Mouse (Mus musculus) mouse embryonic stem cell (cell line): ENCODE data around the gene Gm49378.

Source experiments
- in situ Hi-C, 2 experiments: fragments of 300-500 bp; cut with MboI; formaldehyde crosslinking; loops; 1 replicate in 1 of 2; 3 replicates in 1 of 2; pipeline ENCODE4 v1.14.3; 2019 to 2020; ENCODE audit warnings: low sequenced_read_pairs in 2 of 2, low pct_unique_long_range_greater_than_20kb in 1 of 2, mixed read lengths in 1 of 2; ENCODE audit not compliant: unreplicated experiment in 1 of 2

Gene Gm49378

GRCm38 (mm10) chr14:55640816-55641215 lies 3.1 kb upstream of the Gm49378 start:
- in situ Hi-C loops, result no loop called here

GRCm38 (mm10) chr14:55635523-55636007 lies 2.1 kb downstream of the Gm49378 start, which contains the start of gene Ipo4:
TSS of gene Ipo4 (minus strand) at chr14:55635957.
- in situ Hi-C loops, result no loop called here

- in situ Hi-C loops, result no loop called here
These were observed 2.7 kb downstream of the Gm49378 start for GRCm38 (mm10) chr14:55634874-55635522.

GRCm38 (mm10) chr14:55629312-55629711 lies 8.4 kb downstream of the Gm49378 start:
- in situ Hi-C loops, result no loop called here

- in situ Hi-C loops, result no loop called here
These were observed 9.4 kb downstream of the Gm49378 start for GRCm38 (mm10) chr14:55628077-55628827.

GRCm38 (mm10) chr14:55618486-55619195 lies 19.1 kb downstream of the Gm49378 start:
- in situ Hi-C loops, result no loop called here

GRCm38 (mm10) chr14:55617822-55618221 lies 19.9 kb downstream of the Gm49378 start, which contains the start of gene Rec8:
TSS of gene Rec8 (plus strand) at chr14:55618037.
- in situ Hi-C loops, result no loop called here

DNA sequence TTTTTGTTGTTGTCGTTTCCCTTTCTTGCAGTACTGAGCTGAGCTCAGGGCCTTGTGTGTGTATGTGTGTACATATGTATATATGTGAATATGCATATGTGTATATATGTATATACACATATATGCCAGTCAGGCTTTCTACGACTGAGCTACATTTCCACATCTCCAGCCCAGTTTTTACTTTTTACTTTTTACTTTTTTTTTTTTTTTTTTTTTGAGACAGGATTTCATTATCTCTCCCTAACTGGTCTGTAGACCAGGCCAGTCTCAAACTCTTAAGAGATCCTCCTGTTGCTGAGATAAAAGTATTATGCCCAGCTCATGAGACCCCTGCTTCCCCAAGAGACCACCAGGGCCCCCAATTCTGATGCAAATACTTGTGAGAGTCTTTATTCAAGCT lies 20.9 kb downstream of the Gm49378 start:
- in situ Hi-C loops, result no loop called here

GRCm38 (mm10) chr14:55615876-55616275 lies 21.8 kb downstream of the Gm49378 start:
- in situ Hi-C loops, result no loop called here

DNA sequence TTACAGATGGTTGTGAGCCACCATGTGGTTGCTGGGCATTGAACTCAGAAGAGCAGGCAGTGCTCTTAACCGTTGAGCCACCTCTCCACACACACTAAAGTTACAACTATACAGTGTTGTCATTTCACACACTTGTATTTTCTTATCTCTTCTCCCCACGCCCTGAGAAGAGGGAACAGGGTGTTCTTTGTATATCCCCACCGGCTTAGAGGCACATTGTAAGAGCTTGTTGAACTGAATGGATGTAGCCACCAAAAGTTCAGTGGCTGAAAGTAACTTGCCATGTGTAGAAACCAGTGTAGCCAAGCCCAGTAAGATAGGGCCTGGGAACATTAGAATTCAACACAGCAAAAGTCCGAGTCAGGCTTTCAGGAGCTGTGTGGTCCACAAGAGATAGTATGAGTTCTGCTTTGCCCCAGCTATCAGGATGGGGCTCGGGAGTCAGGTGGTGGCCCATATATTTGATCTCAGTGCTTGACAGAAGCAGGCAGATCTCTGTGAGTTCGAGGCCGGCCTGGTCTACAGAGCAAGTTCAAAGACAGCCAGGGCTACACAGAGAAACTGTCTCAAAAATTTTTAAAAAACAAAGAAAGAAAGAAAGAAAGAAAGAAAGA lies 23.0 kb downstream of the Gm49378 start:
- in situ Hi-C loops, result no loop called here

- in situ Hi-C loops, result no loop called here
These were observed 24.3 kb downstream of the Gm49378 start for GRCm38 (mm10) chr14:55613346-55613745.

- in situ Hi-C loops, result no loop called here
These were observed 29.4 kb downstream of the Gm49378 start for GRCm38 (mm10) chr14:55608339-55608738.

DNA sequence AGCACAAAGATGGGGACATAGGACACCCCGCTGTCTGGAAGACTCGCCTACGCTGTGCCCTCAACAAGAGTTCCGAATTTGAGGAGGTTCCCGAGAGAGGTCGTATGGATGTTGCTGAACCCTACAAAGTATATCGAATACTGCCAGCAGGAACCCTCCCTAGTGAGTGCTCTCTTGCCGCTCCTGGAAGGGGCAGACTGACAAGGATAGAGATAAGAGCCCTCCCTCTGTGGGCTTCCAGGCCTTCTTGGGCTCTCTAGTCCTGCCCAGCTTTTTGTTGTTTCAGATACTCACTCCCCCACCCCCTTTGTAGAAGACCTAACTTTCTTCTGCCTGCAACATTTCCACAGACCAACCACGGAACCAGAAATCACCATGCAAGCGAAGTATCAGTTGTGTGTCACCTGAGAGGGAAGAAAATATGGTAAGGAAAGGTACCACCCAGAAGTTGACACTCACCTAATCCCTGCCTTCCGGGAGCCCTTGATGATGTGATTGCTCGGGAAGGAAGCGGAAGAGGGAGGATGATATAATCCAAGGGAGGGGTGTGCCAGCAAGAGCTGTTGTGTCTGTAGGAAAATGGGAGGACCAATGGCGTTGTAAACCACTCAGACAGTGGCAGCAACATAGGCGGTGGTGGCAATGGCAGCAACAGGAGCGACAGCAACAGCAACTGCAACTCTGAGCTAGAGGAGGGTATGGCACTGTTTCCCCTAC lies 31.8 kb downstream of the Gm49378 start:
- in situ Hi-C loops, result no loop called here

DNA sequence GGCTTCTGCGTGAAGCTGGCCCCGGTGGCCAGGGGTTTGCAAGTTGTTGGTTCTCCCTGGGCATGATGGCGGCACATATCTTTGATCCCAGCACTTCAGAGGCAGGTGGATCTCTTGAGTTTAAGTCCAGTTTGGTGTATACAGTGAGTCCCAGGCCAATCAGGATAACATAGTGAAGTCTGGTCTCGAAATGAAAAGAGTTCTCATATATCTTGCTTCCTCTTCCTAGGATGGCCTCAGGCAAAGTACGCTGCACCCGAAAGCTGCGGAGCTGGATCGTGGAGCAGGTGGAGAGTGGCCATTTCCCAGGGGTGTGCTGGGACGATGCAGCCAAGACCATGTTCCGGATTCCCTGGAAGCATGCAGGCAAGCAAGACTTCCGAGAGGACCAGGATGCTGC lies 32.9 kb downstream of the Gm49378 start:
- in situ Hi-C loops, result no loop called here

- in situ Hi-C loops, result no loop called here
These were observed 33.8 kb downstream of the Gm49378 start for GRCm38 (mm10) chr14:55603633-55604576.

DNA sequence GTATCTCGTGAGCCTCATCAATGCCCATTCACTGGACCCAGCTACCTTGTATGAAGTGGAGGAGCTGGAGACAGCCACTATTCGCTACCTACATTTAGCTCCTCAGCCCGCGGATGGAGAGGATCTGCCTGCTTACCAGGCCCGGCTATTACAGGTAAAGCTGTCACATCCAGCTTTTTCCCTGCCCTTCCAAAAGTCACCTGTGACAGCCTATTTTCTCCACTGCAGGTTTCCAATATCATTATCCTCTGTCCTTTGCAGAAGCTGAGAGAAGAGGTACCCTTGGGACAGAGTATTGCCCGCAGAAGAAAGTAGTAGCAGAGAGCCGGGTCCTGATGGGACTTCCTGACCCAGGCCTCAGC lies 34.4 kb downstream of the Gm49378 start, which contains the start of gene Irf9:
Gene Irf9, plus strand, starts transcription at position 301 of the 362 bp plus-strand sequence.
- in situ Hi-C loops, result no loop called here
